Comparison of ENCODE assay signal across 21 mouse cellular contexts in the genomic region with DNA sequence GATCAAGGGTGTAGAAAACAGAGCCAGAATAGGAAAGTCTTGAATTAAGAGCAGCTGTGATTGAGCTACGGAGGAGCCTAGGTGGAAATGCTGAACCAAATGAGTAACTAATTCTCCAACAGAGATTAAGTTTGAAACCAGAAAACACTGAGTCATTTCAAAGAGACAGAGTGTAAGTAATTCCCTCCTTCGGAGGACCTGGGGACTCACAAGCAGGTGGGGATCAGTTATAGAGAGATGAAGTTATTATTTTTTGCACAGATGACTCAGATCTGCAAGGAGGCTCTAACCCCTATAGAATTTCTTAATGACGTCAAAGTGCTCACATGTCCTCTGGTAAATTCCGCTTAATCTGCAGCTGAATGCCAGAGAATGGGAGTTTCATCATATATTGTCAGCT. TPM values are rescaled to one million over a fixed set of nuclear protein-coding genes. Genes with fewer than 3 reads are reported as not detected.
DNase-seq lines count a peak whose midpoint lies in the region; TF ChIP-seq lines count a peak whose summit lies in the region.
"Had no signal": no experiment of that assay in that cellular context is flagged by ENCODE, and none has a peak within 500 bp of the region (broad histone marks: within the 10 kb centered on the region; RNA-seq: fewer than 3 reads in every experiment).

No protein-coding gene starts in this region.

- no peak for TF ChIP-seq CTCF in embryonic fibroblast, embryonic 13.5 days (IDR thresholded peaks at IDR 0.05; ENCODE audit: borderline replicate concordance, insufficient read depth, low read length)

- H3K4me1 ChIP-seq in embryonic fibroblast, embryonic 13.5 days (ENCODE audit: control insufficient read depth, insufficient read depth, low read length) = peaks cover 2% of the 10 kb centered on the region; the same call in 1 of the 2 replicates
- H3K4me1 ChIP-seq: embryonic facial prominence, embryonic 13.5 days; forebrain, embryonic 12.5 days had no signal

- DNase-seq in 3T3-L1 (ENCODE audit: low read depth, low spot score) (peak; percentile 44), NIH3T3 (ENCODE audit: low read depth) (peak; percentile 67)
- DNase-seq in right cerebral cortex, postnatal 14 days = no peak
- DNase-seq in gastrocnemius, postnatal 25 days = no peak
- DNase-seq: adrenal gland, adult 8-10 months; adrenal gland, postnatal 14 days; adrenal gland, postnatal 36 days; B cell, adult 2 months; cerebellum, adult 11-12 months; cerebellum, adult 2 months; cerebellum, adult 9-10 months; cerebellum, postnatal 10 days; cerebellum, postnatal 25 days had no signal

- no peak for TF ChIP-seq POLR2A in embryonic fibroblast, embryonic 13.5 days (IDR thresholded peaks at IDR 0.05; ENCODE audit: low read depth, low read length)

- peak overlapping the region; percentile 78 for H3K27ac ChIP-seq in embryonic fibroblast, embryonic 13.5 days (ENCODE audit: insufficient read depth, low read length)
- H3K27ac ChIP-seq: embryonic facial prominence, embryonic 13.5 days; forebrain, embryonic 10.5 days; forebrain, embryonic 12.5 days had no signal

- no peak overlapping the region for H3K4me3 ChIP-seq in embryonic fibroblast, embryonic 13.5 days (ENCODE audit: insufficient read depth, low read length)
- H3K4me3 ChIP-seq: embryonic facial prominence, embryonic 13.5 days; erythroblast, embryonic 14.5 days; forebrain, embryonic 10.5 days; forebrain, embryonic 12.5 days had no signal

RNA-seq across cellular contexts. Expression of a gene that starts 21.2 kb away (rescaled TPM):
- 86.7 and 96.6 TPM in 2 replicates for polyA plus RNA-seq in embryonic fibroblast, embryonic 13.5 days (2011; ENCODE audit: insufficient read length, low read depth, missing spikeins)
- 1 to 10 TPM; 4.0 to 4.4 TPM for total RNA-seq in gastrocnemius, postnatal 25 days (2021)
- total RNA-seq: CH12.LX had no signal
- polyA plus RNA-seq: CD4-positive, CD25-positive, alpha-beta regulatory T cell, adult 4 months; erythroblast, embryonic 14.5 days; G1E had no signal

Comparison
In these comparisons a context has a peak if more than half of its experiments do, and no peak if none do; other contexts are left out.
1. DNase-seq: peak in 3T3-L1 (single experiment) and NIH3T3 (single experiment); none in right cerebral cortex, postnatal 14 days (single experiment) and gastrocnemius, postnatal 25 days (single experiment).